Mouse (Mus musculus) left cerebral cortex, postnatal 14 days (tissue): ENCODE results near the gene Vti1a. TPM values are rescaled to one million over a fixed set of nuclear protein-coding genes. Genes with fewer than 3 reads are reported as not detected.
A peak's percentile ranks its signal among the peaks of the same experiment; 100 is the strongest.

Experiments used
- DNase-seq, 2 experiments: peaks; one replicate each; pipeline ENCODE4 v3.0.0; 2021 to 2022; ENCODE audit warnings: low spot score in 2 of 2, mixed read lengths in 1 of 2
- intact Hi-C: fragments of 180-260 bp; cut with DNase I; formaldehyde crosslinking; loops from one replicate; pipeline ENCODE4 v1.15.1; 2025
- total RNA-seq, 2 experiments: library from RNA; stranded (reverse); gene quantifications; 2 replicates each; pipeline ENCODE4 v1.2.3; 2021

Vti1a gene
- total RNA-seq, 2 experiments from 2014 or later, result 57.2 to 58.9 TPM

- no peak for DNase-seq
- intact Hi-C loops, result no loop called here
These were observed 32.1 kb downstream of the Vti1a start for GRCm38 (mm10) chr19:55348187-55348586.

DNA sequence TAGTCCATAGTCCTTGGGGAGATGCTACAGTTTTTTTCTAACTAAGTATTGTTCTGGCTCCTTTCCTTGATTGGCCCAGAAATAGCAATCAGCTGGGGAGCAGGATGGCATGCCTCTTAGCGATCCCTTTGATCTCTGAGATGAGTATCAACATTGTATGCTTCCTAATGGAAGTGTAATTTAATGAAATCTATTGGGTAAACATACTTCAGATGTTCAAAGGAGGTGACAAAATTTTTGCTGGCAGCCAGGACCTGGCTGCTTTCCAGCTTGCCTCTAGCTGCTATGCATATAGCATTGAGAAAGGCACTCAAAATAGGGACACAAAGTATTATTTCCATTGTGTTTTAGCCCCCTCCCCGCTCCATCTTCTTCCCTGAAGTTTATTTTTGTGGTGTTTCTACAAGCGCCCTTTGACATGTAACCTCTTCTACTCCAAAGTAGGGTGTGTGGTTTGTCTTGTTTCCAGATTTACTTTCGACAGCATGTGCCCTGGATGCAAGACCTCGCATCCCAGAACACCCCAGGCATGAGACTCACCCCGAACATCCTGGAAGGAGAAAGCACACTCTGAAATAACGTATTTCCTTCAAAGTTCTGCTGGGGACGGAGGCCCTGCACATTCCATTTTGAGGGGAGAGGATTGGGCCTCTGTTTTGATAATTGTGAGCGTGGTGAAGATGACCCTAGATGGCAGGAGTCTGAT is 34.7 kb downstream of the Vti1a start:
- no peak for DNase-seq
- intact Hi-C loops, result no loop called here

DNA sequence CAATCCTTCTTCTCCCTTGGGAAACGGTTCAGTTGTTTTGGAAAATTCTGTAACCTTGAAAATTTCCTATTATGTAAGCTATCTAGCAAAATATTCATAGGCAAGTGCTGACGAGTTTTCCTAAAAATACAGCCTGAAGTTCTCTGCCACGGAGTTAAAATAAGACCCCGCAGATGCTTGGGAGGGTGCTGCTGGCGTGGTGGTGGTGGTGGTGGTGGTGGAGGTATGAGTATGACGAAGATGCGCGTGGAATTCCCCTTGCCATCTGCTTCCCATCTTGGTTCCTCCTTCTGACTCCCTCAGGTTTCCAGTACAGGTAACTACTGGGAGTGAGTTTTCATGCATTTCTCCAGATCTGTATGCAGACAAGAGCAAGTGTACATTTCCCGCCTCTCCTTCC is 46.5 kb downstream of the Vti1a start:
- DNase-seq, result peak; percentile 36 to 58
- intact Hi-C loops, result loop anchor here (5.0 kb wide), 1 partner anchor 60 kb away; no protein-coding TSS in a partner anchor

DNA sequence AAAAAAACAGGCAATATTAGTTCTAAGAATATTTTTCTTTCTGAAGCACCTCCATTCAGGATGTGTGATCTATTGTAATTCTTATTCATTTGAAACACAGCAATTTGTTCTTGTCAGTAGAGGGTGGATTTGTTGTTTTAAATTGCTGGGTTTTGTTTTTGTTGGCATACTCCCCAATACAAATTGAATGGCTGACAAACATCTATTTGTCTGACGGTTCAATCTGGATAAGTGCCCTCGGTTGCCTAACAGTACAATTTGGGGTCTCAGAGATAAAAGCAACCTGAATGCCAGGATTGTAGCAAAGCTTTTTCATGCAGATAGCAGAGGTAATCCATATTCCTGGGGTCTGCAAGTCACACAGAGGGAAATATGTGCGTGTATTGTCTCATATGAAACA is 53.6 kb downstream of the Vti1a start:
- intact Hi-C loops, result no loop called here
- no peak for DNase-seq

- intact Hi-C loops, result no loop called here
- no peak for DNase-seq
These were observed 60.2 kb downstream of the Vti1a start for GRCm38 (mm10) chr19:55376331-55376730.

DNA sequence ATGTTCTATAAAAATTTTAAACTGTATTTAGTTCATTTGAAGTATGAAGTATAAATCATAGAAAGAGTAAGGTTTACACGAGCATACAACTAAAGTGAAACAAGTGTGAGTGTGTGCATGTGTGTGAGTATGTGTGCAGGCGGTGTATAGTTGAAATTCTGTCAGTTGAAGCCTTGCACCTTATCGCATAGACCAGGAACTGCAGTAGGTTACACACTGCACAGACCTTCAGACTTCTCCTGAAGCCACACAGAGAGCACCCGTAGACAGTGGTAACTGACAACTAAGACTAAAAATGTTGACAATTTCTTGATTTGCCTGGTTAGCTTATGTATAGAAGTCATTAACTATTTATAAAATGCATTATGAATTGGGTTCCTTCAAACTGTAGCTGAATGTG is 61.4 kb downstream of the Vti1a start:
- DNase-seq, result no peak
- intact Hi-C loops, result no loop called here

- intact Hi-C loops, result no loop called here
- no peak for DNase-seq
These were observed 62.8 kb downstream of the Vti1a start for GRCm38 (mm10) chr19:55378884-55379283.

GRCm38 (mm10) chr19:55380764-55381163 is 64.7 kb downstream of the Vti1a start:
- DNase-seq, result no peak

DNA sequence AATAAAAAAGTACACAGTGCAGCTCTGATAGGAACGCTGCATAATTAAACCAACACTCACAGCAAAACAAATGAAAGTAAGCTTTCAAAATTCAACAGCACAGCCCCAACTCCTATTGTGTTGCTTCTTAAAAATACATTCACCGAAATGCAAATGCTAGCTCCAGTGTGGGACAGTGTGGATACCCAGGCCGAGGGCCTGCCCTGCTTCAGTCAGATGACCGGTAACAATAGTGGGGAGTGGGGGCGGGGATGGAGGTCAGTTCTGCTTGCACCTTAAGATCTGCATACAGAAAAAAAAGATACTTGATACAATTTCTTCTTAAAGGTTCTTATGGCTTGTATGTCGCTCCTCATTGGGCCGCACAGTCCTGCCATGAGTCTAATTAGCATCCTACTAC is 65.2 kb downstream of the Vti1a start:
- no peak for DNase-seq
- intact Hi-C loops, result no loop called here

More at GRCm38 (mm10) chr19:55380764-55381163, 64.7 kb downstream of the Vti1a start:
- intact Hi-C loops, result no loop called here

DNA sequence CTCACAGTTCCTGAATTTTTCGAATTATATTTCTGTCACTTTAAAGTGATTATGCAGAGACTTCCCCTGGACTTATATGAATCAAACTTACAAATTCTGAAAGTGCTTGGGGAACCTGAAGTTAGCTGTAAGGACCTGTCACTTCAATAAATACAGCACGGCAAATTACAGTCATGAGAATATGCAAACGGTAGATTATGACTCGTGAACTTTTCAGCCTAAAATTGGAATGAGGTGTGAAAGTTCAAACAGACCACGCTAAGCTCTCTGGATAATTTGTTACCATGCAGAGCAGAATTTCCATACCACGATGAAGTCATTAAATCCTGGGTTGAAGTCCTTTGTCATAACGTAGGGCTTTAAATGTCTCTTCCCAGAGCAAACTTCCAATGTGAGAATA is 66.7 kb downstream of the Vti1a start:
- intact Hi-C loops, result no loop called here
- DNase-seq, result no peak

DNA sequence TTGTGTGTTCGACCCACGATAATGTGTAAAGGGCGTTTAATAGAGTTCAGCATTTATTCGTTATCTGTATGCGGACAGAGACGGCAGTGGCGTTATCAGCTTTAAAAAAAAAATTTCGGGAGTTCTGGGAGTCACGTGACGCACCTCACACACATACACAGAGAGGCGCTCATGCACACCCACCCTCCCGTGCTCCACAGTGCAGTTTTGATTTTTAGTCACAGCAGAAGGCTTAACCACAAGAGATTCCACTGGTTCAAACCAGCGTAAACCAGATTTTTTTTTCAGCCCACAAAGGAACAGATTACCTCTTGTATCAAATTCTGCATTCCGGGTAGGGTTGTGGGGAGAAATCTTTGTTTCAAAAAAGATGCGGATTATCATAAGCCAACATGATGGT is 68.5 kb downstream of the Vti1a start:
- intact Hi-C loops, result no loop called here
- DNase-seq, result no peak

GRCm38 (mm10) chr19:55389019-55389418 is 72.9 kb downstream of the Vti1a start:
- no peak for DNase-seq
- intact Hi-C loops, result no loop called here

DNA sequence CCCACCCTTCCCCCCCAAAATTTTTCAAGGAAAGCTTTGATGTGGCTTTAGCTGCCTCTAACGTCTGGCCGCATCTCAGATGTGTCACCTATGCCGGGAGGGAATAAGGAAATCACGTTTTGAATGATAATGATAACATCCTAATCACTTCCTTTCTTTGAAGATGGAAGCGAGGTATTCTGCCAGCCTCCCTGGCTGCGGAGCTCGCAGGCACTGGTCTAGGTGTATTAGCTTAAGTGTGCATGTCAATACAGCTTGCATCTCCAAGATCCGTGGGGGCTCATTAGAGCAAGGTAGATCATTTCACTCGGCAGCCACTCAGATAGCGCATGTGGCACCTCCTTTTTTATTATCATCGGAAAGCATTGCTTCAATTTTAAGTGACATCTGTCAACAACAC is 74.2 kb downstream of the Vti1a start:
- DNase-seq, result no peak
- intact Hi-C loops, result no loop called here

- intact Hi-C loops, result no loop called here
- DNase-seq, result no peak
These were observed 85.5 kb downstream of the Vti1a start for GRCm38 (mm10) chr19:55401638-55402037.

GRCm38 (mm10) chr19:55408486-55408885 is 92.4 kb downstream of the Vti1a start:
- intact Hi-C loops, result no loop called here
- DNase-seq, result no peak

- no peak for DNase-seq
These were observed 95.3 kb downstream of the Vti1a start for GRCm38 (mm10) chr19:55411415-55411814.

DNA sequence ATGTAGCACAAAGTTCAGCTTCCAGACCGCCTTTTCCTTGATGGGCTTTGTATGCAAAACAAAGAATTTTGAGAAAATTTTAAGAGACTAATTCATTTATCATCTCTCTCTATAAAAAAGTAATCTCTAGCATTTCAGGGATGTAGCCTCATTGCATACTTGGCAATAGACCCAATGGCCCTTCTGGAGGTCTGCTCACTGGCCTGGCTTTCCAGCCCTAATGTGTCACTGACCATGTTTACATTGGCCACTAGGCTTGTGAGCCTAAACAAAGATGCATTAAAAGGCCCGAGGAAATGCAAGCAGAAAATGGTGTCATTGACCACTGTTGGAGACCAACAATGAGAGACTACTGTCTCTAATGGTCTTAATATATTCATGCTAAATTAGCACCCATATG is 95.8 kb downstream of the Vti1a start:
- DNase-seq, result no peak
- intact Hi-C loops, result loop anchor here (10.0 kb wide), 1 partner anchor 723 kb away; no protein-coding TSS in a partner anchor

More at GRCm38 (mm10) chr19:55411415-55411814, 95.3 kb downstream of the Vti1a start:
- intact Hi-C loops, result loop anchor here (10.0 kb wide), 1 partner anchor 723 kb away; no protein-coding TSS in a partner anchor

DNA sequence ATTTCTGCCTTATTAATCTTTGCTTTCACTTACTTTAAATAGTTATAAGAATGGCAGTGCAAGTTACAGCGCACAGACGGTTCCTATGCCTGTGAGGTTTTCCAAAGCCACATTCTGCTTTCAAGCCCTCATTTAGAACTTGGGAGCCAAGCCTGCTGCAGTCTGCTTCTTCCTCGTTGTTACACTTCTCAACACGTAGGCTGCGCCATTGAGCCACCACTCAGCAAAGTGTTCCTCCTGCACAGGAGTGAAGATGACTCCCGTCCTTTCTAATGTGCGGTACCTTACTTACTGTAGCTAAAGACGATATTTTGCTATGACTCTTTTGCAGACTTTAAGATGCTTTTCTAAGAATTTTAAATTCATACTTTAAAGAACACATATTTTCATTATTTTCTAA is 98.0 kb downstream of the Vti1a start:
- intact Hi-C loops, result loop anchor here (10.0 kb wide), 1 partner anchor 721 kb away; no protein-coding TSS in a partner anchor
- peak; percentile 39 to 67 for DNase-seq

DNA sequence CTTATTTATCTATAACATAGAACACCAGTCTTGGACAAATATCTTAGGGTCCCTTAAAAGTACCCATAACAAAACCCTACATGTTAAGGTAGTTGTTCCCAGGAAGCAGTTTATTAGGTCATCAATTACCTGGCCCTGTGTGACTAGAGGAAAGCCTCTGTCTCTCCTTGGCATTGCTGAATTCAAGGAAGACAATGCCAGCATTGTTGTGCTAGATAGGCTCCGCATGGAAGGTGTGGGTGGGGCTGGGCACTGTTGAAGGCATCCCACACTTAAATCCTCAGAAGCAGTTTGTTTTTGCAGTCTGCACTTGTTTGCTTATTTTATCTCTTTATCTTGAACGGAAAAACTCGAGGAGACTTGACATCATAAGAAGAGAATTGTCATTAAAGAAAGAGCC is 102.7 kb downstream of the Vti1a start:
- intact Hi-C loops, result loop anchor here (5.0 to 10.0 kb wide), 2 partner anchors 81 to 716 kb away; no protein-coding TSS in a partner anchor
- DNase-seq, result no peak

DNA sequence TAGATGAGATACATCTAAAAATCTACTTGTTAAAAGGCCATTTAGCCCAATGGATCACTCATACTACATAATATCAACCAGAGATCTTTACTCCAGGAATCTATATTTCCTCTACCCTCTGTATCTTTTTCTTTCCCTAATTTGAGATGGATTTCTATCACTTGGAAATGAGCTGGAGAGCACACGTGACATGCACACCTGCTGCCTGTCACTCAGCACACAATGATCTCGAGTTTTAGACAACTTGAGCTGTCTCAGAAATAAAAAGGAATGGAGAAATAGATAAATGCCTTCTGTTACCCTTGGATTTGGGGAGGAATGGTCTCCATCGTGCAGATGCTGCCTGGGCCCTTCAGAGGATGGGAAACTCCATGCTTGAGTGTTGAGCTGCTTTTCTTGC is 103.9 kb downstream of the Vti1a start:
- DNase-seq, result no peak
- intact Hi-C loops, result loop anchor here (5.0 to 10.0 kb wide), 3 partner anchors 58 to 715 kb away; no protein-coding TSS in a partner anchor

DNA sequence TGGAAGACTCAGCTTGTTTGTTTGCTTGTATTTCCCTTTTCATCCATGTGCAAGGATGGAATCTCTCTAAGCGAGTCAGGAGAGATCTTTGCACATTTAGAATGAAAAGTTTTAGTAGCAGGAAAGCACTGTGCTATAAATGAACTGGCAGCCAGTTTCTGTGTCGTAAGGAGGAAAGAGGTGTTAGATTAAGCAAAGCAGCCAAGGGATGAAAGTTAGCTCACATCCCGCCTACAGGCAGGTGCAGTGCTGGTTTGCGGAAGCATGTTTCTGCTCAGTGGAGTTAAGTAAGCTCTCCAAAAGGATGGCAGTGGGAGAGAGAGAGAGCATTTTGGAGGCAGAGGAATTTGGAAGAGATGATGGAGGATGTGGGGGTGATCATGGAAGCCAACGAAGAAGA is 105.7 kb downstream of the Vti1a start:
- intact Hi-C loops, result loop anchor here (5.0 kb wide), 1 partner anchor 60 kb away; no protein-coding TSS in a partner anchor
- DNase-seq, result peak; percentile 59 to 71
